Mouse (Mus musculus) left cerebral cortex, adult 18-20 months (tissue): ENCODE data around the gene Anks1b. TPM values are rescaled to one million over a fixed set of nuclear protein-coding genes. Genes with fewer than 3 reads are reported as not detected.

Source experiments
- DNase-seq, 2 experiments: peaks; one replicate each; pipeline ENCODE4 v3.0.0; 2021 to 2022; ENCODE audit warnings: low spot score in 2 of 2, mixed read lengths in 1 of 2
- total RNA-seq, 2 experiments: library from RNA; stranded (reverse); gene quantifications; 2 replicates each; pipeline ENCODE4 v1.2.3; 2021

Anks1b gene
- total RNA-seq, 2 experiments from 2014 or later = 437 to 438 TPM

GRCm38 (mm10) chr10:90785680-90786079 is 912.4 kb downstream of the Anks1b start:
- no peak for DNase-seq

GRCm38 (mm10) chr10:90803112-90803511 is 929.8 kb downstream of the Anks1b start:
- no peak for DNase-seq

- DNase-seq = no peak
Observed at GRCm38 (mm10) chr10:90804602-90805095, 931.3 kb downstream of the Anks1b start.

- no peak for DNase-seq
Observed at GRCm38 (mm10) chr10:90808616-90809310, 935.5 kb downstream of the Anks1b start.

GRCm38 (mm10) chr10:90809911-90810590 is 936.7 kb downstream of the Anks1b start:
- DNase-seq = no peak

- no peak for DNase-seq
Observed at GRCm38 (mm10) chr10:90811446-90811845, 938.1 kb downstream of the Anks1b start.

GRCm38 (mm10) chr10:90813326-90813725 is 940.0 kb downstream of the Anks1b start:
- DNase-seq = no peak

- DNase-seq = no peak
Observed at GRCm38 (mm10) chr10:90814412-90814811, 941.1 kb downstream of the Anks1b start.

- no peak for DNase-seq
Observed at GRCm38 (mm10) chr10:90818246-90818937, 945.1 kb downstream of the Anks1b start.

- no peak for DNase-seq
Observed at GRCm38 (mm10) chr10:90823438-90823837, 950.1 kb downstream of the Anks1b start.

- DNase-seq = peak in 1 of 2 experiments; percentile 42
Observed at GRCm38 (mm10) chr10:90824692-90825091, 951.4 kb downstream of the Anks1b start.

- no peak for DNase-seq
Observed at GRCm38 (mm10) chr10:90826939-90827338, 953.6 kb downstream of the Anks1b start.

- DNase-seq = peak; percentile 49 to 76
Observed at GRCm38 (mm10) chr10:90828581-90829393, 955.5 kb downstream of the Anks1b start.

GRCm38 (mm10) chr10:90829394-90830267 is 956.3 kb downstream of the Anks1b start:
- DNase-seq = peak; percentile 55 to 70

- no peak for DNase-seq
Observed at GRCm38 (mm10) chr10:90830268-90830585, 956.9 kb downstream of the Anks1b start.

GRCm38 (mm10) chr10:90830591-90831287 is 957.4 kb downstream of the Anks1b start:
- DNase-seq = peak; percentile 27 to 46

GRCm38 (mm10) chr10:90831288-90831626 is 957.9 kb downstream of the Anks1b start:
- DNase-seq = no peak

- DNase-seq = peak in 1 of 2 experiments; percentile 50
Observed at GRCm38 (mm10) chr10:90834306-90834705, 961.0 kb downstream of the Anks1b start.

- no peak for DNase-seq
Observed at GRCm38 (mm10) chr10:90835195-90835594, 961.9 kb downstream of the Anks1b start.
